Mouse (Mus musculus) mouse embryonic stem cell (cell line): ENCODE measurements around the gene Gm49403.
"Not testable (repeated sequence)": the region's sequence is repeated elsewhere in the genome, so short reads cannot be mapped to it uniquely, and the experiment has no call there.

ENCODE experiments used
- in situ Hi-C, 2 experiments: fragments of 300-500 bp; cut with MboI; formaldehyde crosslinking; loops; 1 replicate in 1 of 2; 3 replicates in 1 of 2; pipeline ENCODE4 v1.14.3; 2019 to 2020; ENCODE audit warnings: low sequenced_read_pairs in 2 of 2, low pct_unique_long_range_greater_than_20kb in 1 of 2, mixed read lengths in 1 of 2; ENCODE audit not compliant: unreplicated experiment in 1 of 2

The Gm49403 gene

GRCm38 (mm10) chr19:8864265-8864664, 19.5 kb upstream of the Gm49403 start:
- in situ Hi-C loops = loop anchor here in 1 of 2 experiments (25.0 kb wide), 1 partner anchor 973 kb away; the partner anchor contains the start of gene Scgb2a2

GRCm38 (mm10) chr19:8870381-8870780, 13.3 kb upstream of the Gm49403 start:
- in situ Hi-C loops = loop anchor here in 1 of 2 experiments (25.0 kb wide), 1 partner anchor 967 kb away; the partner anchor contains the start of gene Scgb2a2

- in situ Hi-C loops = loop anchor here in 1 of 2 experiments (25.0 kb wide), 1 partner anchor 966 kb away; the partner anchor contains the start of gene Scgb2a2
These were observed 12.9 kb upstream of the Gm49403 start for GRCm38 (mm10) chr19:8870838-8871237.

- in situ Hi-C loops = loop anchor here in 1 of 2 experiments (25.0 kb wide), 1 partner anchor 966 kb away; the partner anchor contains the start of gene Scgb2a2
These were observed 12.2 kb upstream of the Gm49403 start, which contains the start of gene Ubxn1 for GRCm38 (mm10) chr19:8871267-8872186. Gene Ubxn1, plus strand, starts transcription at chr19:8871496.

GRCm38 (mm10) chr19:8872266-8872840, 11.4 kb upstream of the Gm49403 start:
- in situ Hi-C loops = loop anchor here in 1 of 2 experiments (25.0 kb wide), 1 partner anchor 965 kb away; the partner anchor contains the start of gene Scgb2a2

- in situ Hi-C loops = no loop called here
These were observed 8.7 kb upstream of the Gm49403 start for GRCm38 (mm10) chr19:8875031-8875430.

GRCm38 (mm10) chr19:8880311-8881033, 3.3 kb upstream of the Gm49403 start, which contains the start of gene Uqcc3:
Gene Uqcc3, minus strand, starts transcription at chr19:8880923.
- in situ Hi-C loops = no loop called here

- in situ Hi-C loops = no loop called here
These were observed 2.7 kb upstream of the Gm49403 start for GRCm38 (mm10) chr19:8881034-8881392.

- in situ Hi-C loops = no loop called here
These were observed 3.3 kb downstream of the Gm49403 start for GRCm38 (mm10) chr19:8886916-8887584.

GRCm38 (mm10) chr19:8887585-8888463, 4.1 kb downstream of the Gm49403 start:
- in situ Hi-C loops = no loop called here

- in situ Hi-C loops = no loop called here
These were observed 5.0 kb downstream of the Gm49403 start, which contains the start of the genes 1810009A15Rik and Gm49416 for GRCm38 (mm10) chr19:8888511-8889385. Gene 1810009A15Rik, plus strand, starts transcription at chr19:8888853. Gene Gm49416, plus strand, starts transcription at chr19:8888926.

- in situ Hi-C loops = no loop called here
These were observed 9.4 kb downstream of the Gm49403 start, which contains the start of gene Ints5 for GRCm38 (mm10) chr19:8892829-8893766. Gene Ints5, plus strand, starts transcription at chr19:8893005.

GRCm38 (mm10) chr19:8895397-8895960, 11.7 kb downstream of the Gm49403 start:
- in situ Hi-C loops = no loop called here

- in situ Hi-C loops = not testable (repeated sequence)
These were observed 12.5 kb downstream of the Gm49403 start for GRCm38 (mm10) chr19:8896231-8896630.
